Mouse (Mus musculus): Measurements from ENCODE around the gene Psmb3.

DNA sequence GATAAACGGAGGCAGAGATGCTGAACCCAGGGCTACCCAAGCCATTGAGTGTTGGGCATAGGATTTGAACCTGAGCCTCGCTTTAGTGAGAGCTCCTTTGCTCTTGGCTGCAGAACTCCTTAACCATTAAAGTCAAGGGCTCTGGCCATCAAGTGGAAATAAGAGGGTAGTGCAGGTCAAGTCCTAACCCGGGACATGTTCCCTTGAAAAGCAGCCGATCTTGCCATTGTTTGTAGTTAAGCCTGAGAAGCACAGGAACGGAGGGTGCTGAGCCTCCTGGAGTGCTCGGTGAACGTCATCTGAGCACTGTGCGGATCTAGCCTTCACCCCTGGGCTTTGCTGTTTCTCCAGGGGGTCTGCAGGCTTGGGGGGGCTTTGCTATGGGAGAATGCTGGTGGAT is 25.4 kb upstream of the Psmb3 start:
- TF ChIP-seq CTCF (IDR thresholded peaks at IDR 0.05; ENCODE audit: low read depth) (peak; percentile 21; the same call in 1 of the 2 replicates), EP300 (IDR thresholded peaks at IDR 0.05; ENCODE audit: low read depth) (no peak)

Data from heart, postnatal 0 days (tissue).